In the genomic region with DNA sequence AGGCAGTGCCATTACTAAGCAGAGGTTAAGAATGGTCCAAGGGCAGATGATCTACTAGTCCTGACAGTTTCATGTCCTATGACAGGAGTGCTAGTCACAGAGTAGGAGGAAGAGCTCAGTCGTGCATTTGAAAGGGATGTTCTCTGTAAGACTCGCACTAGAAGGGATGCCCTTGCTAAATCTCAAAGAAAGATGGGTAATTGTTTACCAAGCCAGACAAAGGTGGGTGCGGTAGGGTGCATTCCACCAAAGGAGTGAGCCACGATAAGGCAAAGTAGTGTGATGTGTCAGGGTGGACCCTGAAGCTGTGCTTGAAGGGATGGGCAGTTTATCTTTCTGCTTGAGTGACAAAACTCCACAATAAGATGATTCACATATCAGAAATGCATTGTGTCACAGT, we compare ENCODE assay signal across 23 mouse cellular contexts. TPM values are rescaled to one million over a fixed set of nuclear protein-coding genes. Genes with fewer than 3 reads are reported as not detected.
"Had no signal": no experiment of that assay in that cellular context is flagged by ENCODE, and none has a peak within 500 bp of the region (broad histone marks: within the 10 kb centered on the region; RNA-seq: fewer than 3 reads in every experiment).

No protein-coding gene starts in this region.

- H3K4me1 ChIP-seq: lung, embryonic 15.5 days; midbrain, embryonic 12.5 days; midbrain, embryonic 15.5 days; neural tube, embryonic 12.5 days had no signal

- DNase-seq: liver, postnatal 0 days; lung, adult 2 months; lung, postnatal 14 days; lung, postnatal 36 days; right cerebral cortex, postnatal 14 days; right cerebral cortex, postnatal 4 days; spleen, adult 18-20 months; thymus, adult 18-20 months; thymus, postnatal 14 days; thymus, postnatal 36 days had no signal

- H3K27ac ChIP-seq: lung, embryonic 15.5 days; macrophage; midbrain, embryonic 12.5 days; midbrain, embryonic 15.5 days; neural tube, embryonic 12.5 days had no signal

- H3K9ac ChIP-seq: liver, postnatal 0 days; lung, embryonic 15.5 days; midbrain, embryonic 12.5 days; midbrain, embryonic 15.5 days; neural tube, embryonic 12.5 days had no signal

- H3K36me3 ChIP-seq: lung, embryonic 15.5 days; midbrain, embryonic 12.5 days; midbrain, embryonic 15.5 days; neural tube, embryonic 12.5 days had no signal

- H3K4me3 ChIP-seq: lung, embryonic 15.5 days; megakaryocyte, embryonic 14.5 days; midbrain, embryonic 12.5 days; midbrain, embryonic 15.5 days; neural tube, embryonic 12.5 days had no signal

- H3K27me3 ChIP-seq: lung, embryonic 15.5 days; megakaryocyte, embryonic 14.5 days; midbrain, embryonic 12.5 days; midbrain, embryonic 15.5 days; neural tube, embryonic 12.5 days had no signal

RNA-seq across cellular contexts. Expression of a gene that starts 50.5 kb away (rescaled TPM):
- total RNA-seq: megakaryocyte progenitor cell, adult 5-6 weeks; midbrain, postnatal 0 days; monocyte, adult 5-6 weeks had no signal
- polyA plus RNA-seq: lung, adult 2 months; lung, embryonic 15.5 days; lung, postnatal 0 days; midbrain, embryonic 12.5 days; midbrain, embryonic 15.5 days; midbrain, postnatal 0 days; neural tube, embryonic 12.5 days; neural tube, embryonic 14.5 days; stomach, embryonic 14.5 days; thymus, postnatal 0 days had no signal
